Comparison of ENCODE assay signal across 8 mouse cellular contexts in genomic region chr8:61488631-61489030, GRCm38 (mm10). TPM values are rescaled to one million over a fixed set of nuclear protein-coding genes. Genes with fewer than 3 reads are reported as not detected.
DNase-seq lines count a peak whose midpoint lies in the region; ATAC-seq and TF ChIP-seq lines count a peak whose summit lies in the region.

No protein-coding gene starts in this region.

- no peak for TF ChIP-seq CTCF in bone marrow macrophage, adult 2 months (IDR thresholded peaks at IDR 0.05; ENCODE audit: low read depth, low read length)

- DNase-seq in heart, postnatal 4 days, result no peak
- no peak for DNase-seq in midbrain, embryonic 11.5 days (ENCODE audit: low spot score, missing footprints)
- no peak for DNase-seq in ovary, postnatal 10 days (ENCODE audit: low spot score)
- no peak for DNase-seq in urinary bladder, adult 18-20 months (ENCODE audit: low spot score in 2 of 2)
- no peak for DNase-seq in left cerebral cortex, postnatal 4 days

- H3K9me3 ChIP-seq in heart, embryonic 12.5 days (replicated peaks), result no peaks in the 10 kb centered on the region
- no peaks in the 10 kb centered on the region for H3K9me3 ChIP-seq in hindbrain, embryonic 12.5 days (replicated peaks)
- no peaks in the 10 kb centered on the region for H3K9me3 ChIP-seq in midbrain, embryonic 11.5 days (ENCODE audit: control insufficient read depth, low read length)

- H3K36me3 ChIP-seq in heart, embryonic 12.5 days, result peaks cover 12% of the 10 kb centered on the region
- 0 out of 2 replicates have a peak, but pooled peaks cover 5% of the 10 kb centered on the region for H3K36me3 ChIP-seq in hindbrain, embryonic 12.5 days
- no peaks in the 10 kb centered on the region for H3K36me3 ChIP-seq in midbrain, embryonic 11.5 days (ENCODE audit: control insufficient read depth, insufficient read depth, low read length)

- no peak overlapping the region for H3K27ac ChIP-seq in heart, embryonic 12.5 days (ENCODE audit: poor library complexity, severe bottlenecking)
- H3K27ac ChIP-seq in bone marrow macrophage, adult 2 months (ENCODE audit: insufficient read depth, low read depth, low read length), result no peak overlapping the region
- no peak overlapping the region for H3K27ac ChIP-seq in hindbrain, embryonic 12.5 days
- no peak overlapping the region for H3K27ac ChIP-seq in midbrain, embryonic 11.5 days (ENCODE audit: low read depth, low read length)

- no peak for ATAC-seq in heart, embryonic 12.5 days (ENCODE audit: insufficient number of reproducible peaks, low FRiP score)
- no peak for ATAC-seq in hindbrain, embryonic 12.5 days (ENCODE audit: low FRiP score)
- no peak for ATAC-seq in midbrain, embryonic 11.5 days (ENCODE audit: low FRiP score)

- H3K4me1 ChIP-seq in heart, embryonic 12.5 days (replicated peaks), result peaks cover 6% of the 10 kb centered on the region
- H3K4me1 ChIP-seq in bone marrow macrophage, adult 2 months (ENCODE audit: control insufficient read depth, insufficient read depth, low read length), result peaks cover 3% of the 10 kb centered on the region
- peaks cover 10% of the 10 kb centered on the region for H3K4me1 ChIP-seq in hindbrain, embryonic 12.5 days
- H3K4me1 ChIP-seq in midbrain, embryonic 11.5 days (ENCODE audit: control insufficient read depth, insufficient read depth, low read length), result peaks cover 5% of the 10 kb centered on the region; the same call in 1 of the 2 replicates

- intact Hi-C loops in left cerebral cortex, postnatal 4 days (cut with DNase I), result loop anchor here (10.0 kb wide), 1 partner anchor 264 kb away; the partner anchor contains the start of gene Sh3rf1

- no peak for TF ChIP-seq POLR2A in bone marrow macrophage, adult 2 months (IDR thresholded peaks at IDR 0.05; ENCODE audit: borderline replicate concordance, low read depth, low read length)

- no peaks in the 10 kb centered on the region for H3K27me3 ChIP-seq in heart, embryonic 12.5 days (replicated peaks)
- no peaks in the 10 kb centered on the region for H3K27me3 ChIP-seq in hindbrain, embryonic 12.5 days
- H3K27me3 ChIP-seq in midbrain, embryonic 11.5 days (ENCODE audit: control insufficient read depth, insufficient read depth, low read length), result no peaks in the 10 kb centered on the region

- peak overlapping the region; percentile 14; the same call in 1 of the 2 replicates for H3K9ac ChIP-seq in heart, embryonic 12.5 days
- H3K9ac ChIP-seq in hindbrain, embryonic 12.5 days, result 0 out of 2 replicates have a peak overlapping the region, but pooled peaks have one; percentile 75
- H3K9ac ChIP-seq in midbrain, embryonic 11.5 days (ENCODE audit: low read length), result peak overlapping the region; percentile 89

- WGBS in heart, embryonic 12.5 days, result 88% methylated on average over 8 of the region's 8 CpGs
- WGBS in hindbrain, embryonic 12.5 days, result 88% methylated on average over 8 of the region's 8 CpGs
- WGBS in midbrain, embryonic 11.5 days, result 85% methylated on average over 8 of the region's 8 CpGs

- H3K4me2 ChIP-seq in heart, embryonic 12.5 days, result peak overlapping the region; percentile 91
- H3K4me2 ChIP-seq in hindbrain, embryonic 12.5 days (replicated peaks), result peak overlapping the region; percentile 81
- peak overlapping the region; percentile 80 for H3K4me2 ChIP-seq in midbrain, embryonic 11.5 days

- peak overlapping the region; percentile 90 for H3K4me3 ChIP-seq in heart, embryonic 12.5 days
- peak overlapping the region; percentile 69 for H3K4me3 ChIP-seq in bone marrow macrophage, adult 2 months (ENCODE audit: insufficient read depth, low read length)
- peak overlapping the region; percentile 69 for H3K4me3 ChIP-seq in hindbrain, embryonic 12.5 days
- no peak overlapping the region for H3K4me3 ChIP-seq in midbrain, embryonic 11.5 days (ENCODE audit: low read depth, low read length)

RNA-seq across cellular contexts. Expression of gene Cbr4, which starts 1.1 kb away (rescaled TPM):
- 37.8 and 39.0 TPM in 2 replicates for polyA plus RNA-seq in heart, embryonic 12.5 days (2016; fragmentation: Nextera tagmentation; extraction: Ambion mirVana)
- 10 to 100 TPM; 40.3 to 41.2 TPM for total RNA-seq in heart, postnatal 4 days (2021)
- polyA plus RNA-seq in bone marrow macrophage, adult 2 months (2012; ENCODE audit: insufficient read depth, insufficient read length, missing spikeins), result 25.5 and 26.4 TPM in 2 replicates
- 23.5 and 27.7 TPM in 2 replicates for polyA plus RNA-seq in hindbrain, embryonic 12.5 days (2016; fragmentation: Nextera tagmentation; extraction: Ambion mirVana)
- polyA plus RNA-seq in midbrain, embryonic 11.5 days (2014; fragmentation: Nextera tagmentation; extraction: Ambion mirVana), result 27.0 and 27.1 TPM in 2 replicates
- 10 to 100 TPM; 12.5 to 14.0 TPM for total RNA-seq in left cerebral cortex, postnatal 4 days (2021)

Comparison
In these comparisons a context has a peak if more than half of its experiments do, and no peak if none do; other contexts are left out.
1. H3K9ac ChIP-seq: peak in every context shown above with its lines; median percentile 89 in midbrain, embryonic 11.5 days; 75 in hindbrain, embryonic 12.5 days; 14 in heart, embryonic 12.5 days.